Mouse (Mus musculus) embryonic stem cell, embryonic (primary cell): ENCODE results near the gene Il2rg.

Experiments
- CTCF ChIA-PET, 4 experiments: fragments of 300-600 bp in 2 of 4; fragments of 350-600 bp in 2 of 4; sonication (Branson Sonifier 250); formaldehyde crosslinking; loops; one replicate each; lab custom pipeline; 2022; ENCODE audit warnings: inconsistent platforms in 2 of 4; lab: Charles Lee
- POLR2A ChIA-PET, 4 experiments: fragments of 300-600 bp in 2 of 4; fragments of 350-600 bp in 2 of 4; sonication (Branson Sonifier 250); formaldehyde crosslinking; loops; one replicate each; lab custom pipeline; 2022; ENCODE audit warnings: antibody characterized with exemption in 4 of 4, inconsistent platforms in 1 of 4; lab: Charles Lee

Gene Il2rg

GRCm38 (mm10) chrX:101273875-101274738 is 6.1 kb upstream of the Il2rg start, which contains the start of gene Med12:
Med12 (plus strand) TSS chrX:101274030.
- ChIA-PET POLR2A (interaction anchor here (0.6 to 2.8 kb wide), 43 partner anchors 9 to 478 kb away, joined by 3 to 26 read pairs (median 4); partner anchors contain the start of genes Foxo4 (in 2 of the 4), Nlgn3 (in 2 of the 4), Snx12 (in 2 of the 4) and Nono (in 1 of the 4)), CTCF (interaction anchor here in 1 of 4 experiments (1.3 kb wide), 1 partner anchor 143 kb away, joined by 3 read pairs; no protein-coding TSS in a partner anchor)

GRCm38 (mm10) chrX:101273410-101273809 is 5.4 kb upstream of the Il2rg start:
- POLR2A ChIA-PET, result interaction anchor here in 3 of 4 experiments (0.6 to 2.8 kb wide), 32 partner anchors 9 to 478 kb away, joined by 3 to 26 read pairs (median 4); partner anchors contain the start of genes Foxo4 (in 2 of the 3), Nlgn3 (in 2 of the 3), Nono (in 1 of the 3) and Snx12 (in 1 of the 3)
- CTCF ChIA-PET, result interaction anchor here in 2 of 4 experiments (0.6 to 1.3 kb wide), 2 partner anchors 142 to 231 kb away, joined by 3 read pairs; no protein-coding TSS in a partner anchor

- ChIA-PET CTCF (no interaction called here), POLR2A (interaction anchor here in 3 of 4 experiments (0.6 to 1.2 kb wide), 3 partner anchors 37 to 502 kb away, joined by 3 to 5 read pairs (median 3); no protein-coding TSS in a partner anchor)
Measured at GRCm38 (mm10) chrX:101268755-101269124, 685 bp upstream of the Il2rg start, which contains the start of gene Gm20489. Gm20489 (minus strand) TSS chrX:101269023.

- ChIA-PET CTCF (interaction anchor here in 1 of 4 experiments (0.8 kb wide), 1 partner anchor 10 kb away, joined by 3 read pairs; no protein-coding TSS in a partner anchor), POLR2A (interaction anchor here (0.6 to 1.4 kb wide), 4 partner anchors 9 to 535 kb away, joined by 3 to 5 read pairs (median 4); partner anchors contain the start of gene Foxo4 (in 1 of the 4))
Measured at GRCm38 (mm10) chrX:101266631-101267030, 1.4 kb downstream of the Il2rg start.

- ChIA-PET CTCF (no interaction called here), POLR2A (interaction anchor here in 2 of 4 experiments (1.5 to 1.7 kb wide), 3 partner anchors 10 to 180 kb away, joined by 3 to 8 read pairs (median 4); partner anchors contain the start of gene Med12 (in 2 of the 2))
Measured at GRCm38 (mm10) chrX:101263892-101264291, 4.2 kb downstream of the Il2rg start, which contains the start of gene Gm614. Gm614 (minus strand) TSS chrX:101263992.

GRCm38 (mm10) chrX:101260441-101261325 is 7.4 kb downstream of the Il2rg start:
- POLR2A ChIA-PET, result interaction anchor here in 3 of 4 experiments (0.5 to 1.6 kb wide), 6 partner anchors 12 to 982 kb away, joined by 3 to 4 read pairs (median 3); partner anchors contain the start of gene Med12 (in 1 of the 3)
- CTCF ChIA-PET, result no interaction called here

- ChIA-PET CTCF (interaction anchor here (0.5 to 1.5 kb wide), 8 partner anchors 11 to 615 kb away, joined by 3 to 6 read pairs (median 3); no protein-coding TSS in a partner anchor), POLR2A (interaction anchor here in 2 of 4 experiments (0.7 to 5.2 kb wide), 13 partner anchors 11 to 172 kb away, joined by 3 to 26 read pairs (median 4); partner anchors contain the start of genes Med12 (in 2 of the 2) and Snx12 (in 1 of the 2))
Measured at GRCm38 (mm10) chrX:101256603-101257002, 11.5 kb downstream of the Il2rg start.

- ChIA-PET POLR2A (interaction anchor here in 3 of 4 experiments (0.5 to 5.2 kb wide), 18 partner anchors 12 to 267 kb away, joined by 3 to 26 read pairs (median 4); partner anchors contain the start of genes Med12 (in 2 of the 3), Nlgn3 (in 1 of the 3) and Snx12 (in 1 of the 3)), CTCF (no interaction called here)
Measured at GRCm38 (mm10) chrX:101254740-101255139, 13.3 kb downstream of the Il2rg start.

GRCm38 (mm10) chrX:101253952-101254729 is 13.9 kb downstream of the Il2rg start, which contains the start of gene Foxo4:
Foxo4 (plus strand) TSS chrX:101254528.
- POLR2A ChIA-PET, result interaction anchor here in 3 of 4 experiments (0.5 to 5.2 kb wide), 22 partner anchors 10 to 1269 kb away, joined by 3 to 26 read pairs (median 4); partner anchors contain the start of genes Med12 (in 2 of the 3), Nlgn3 (in 1 of the 3) and Snx12 (in 1 of the 3)

GRCm38 (mm10) chrX:101245011-101245410 is 23.0 kb downstream of the Il2rg start:
- POLR2A ChIA-PET, result interaction anchor here (0.5 to 2.4 kb wide), 6 partner anchors 8 to 87 kb away, joined by 3 to 7 read pairs (median 4); no protein-coding TSS in a partner anchor

More at GRCm38 (mm10) chrX:101253952-101254729, 13.9 kb downstream of the Il2rg start, which contains the start of gene Foxo4:
- CTCF ChIA-PET, result no interaction called here

GRCm38 (mm10) chrX:101222796-101223162 is 45.3 kb downstream of the Il2rg start:
- POLR2A ChIA-PET, result interaction anchor here in 3 of 4 experiments (0.5 to 2.1 kb wide), 18 partner anchors 11 to 259 kb away, joined by 3 to 13 read pairs (median 3); partner anchors contain the start of genes Foxo4 (in 1 of the 3) and Med12 (in 1 of the 3)
- CTCF ChIA-PET, result no interaction called here

More at GRCm38 (mm10) chrX:101245011-101245410, 23.0 kb downstream of the Il2rg start:
- CTCF ChIA-PET, result no interaction called here

- CTCF ChIA-PET, result no interaction called here
- POLR2A ChIA-PET, result interaction anchor here in 3 of 4 experiments (0.5 to 2.1 kb wide), 17 partner anchors 10 to 259 kb away, joined by 3 to 13 read pairs (median 3); partner anchors contain the start of genes Foxo4 (in 1 of the 3), Med12 (in 1 of the 3) and Slc7a3 (in 1 of the 3)
Measured at GRCm38 (mm10) chrX:101221834-101222795, 45.9 kb downstream of the Il2rg start, which contains the start of gene Snx12. Snx12 (minus strand) TSS chrX:101222563.
